Mouse (Mus musculus): ENCODE results near the gene Usp36. TPM values are rescaled to one million over a fixed set of nuclear protein-coding genes. Genes with fewer than 3 reads are reported as not detected.
A peak's percentile ranks its signal among the peaks of the same experiment; 100 is the strongest.

The Usp36 gene
- 15.8 and 20.2 TPM in 2 replicates for polyA plus RNA-seq (2015; fragmentation: Nextera tagmentation; extraction: Ambion mirVana)

DNA sequence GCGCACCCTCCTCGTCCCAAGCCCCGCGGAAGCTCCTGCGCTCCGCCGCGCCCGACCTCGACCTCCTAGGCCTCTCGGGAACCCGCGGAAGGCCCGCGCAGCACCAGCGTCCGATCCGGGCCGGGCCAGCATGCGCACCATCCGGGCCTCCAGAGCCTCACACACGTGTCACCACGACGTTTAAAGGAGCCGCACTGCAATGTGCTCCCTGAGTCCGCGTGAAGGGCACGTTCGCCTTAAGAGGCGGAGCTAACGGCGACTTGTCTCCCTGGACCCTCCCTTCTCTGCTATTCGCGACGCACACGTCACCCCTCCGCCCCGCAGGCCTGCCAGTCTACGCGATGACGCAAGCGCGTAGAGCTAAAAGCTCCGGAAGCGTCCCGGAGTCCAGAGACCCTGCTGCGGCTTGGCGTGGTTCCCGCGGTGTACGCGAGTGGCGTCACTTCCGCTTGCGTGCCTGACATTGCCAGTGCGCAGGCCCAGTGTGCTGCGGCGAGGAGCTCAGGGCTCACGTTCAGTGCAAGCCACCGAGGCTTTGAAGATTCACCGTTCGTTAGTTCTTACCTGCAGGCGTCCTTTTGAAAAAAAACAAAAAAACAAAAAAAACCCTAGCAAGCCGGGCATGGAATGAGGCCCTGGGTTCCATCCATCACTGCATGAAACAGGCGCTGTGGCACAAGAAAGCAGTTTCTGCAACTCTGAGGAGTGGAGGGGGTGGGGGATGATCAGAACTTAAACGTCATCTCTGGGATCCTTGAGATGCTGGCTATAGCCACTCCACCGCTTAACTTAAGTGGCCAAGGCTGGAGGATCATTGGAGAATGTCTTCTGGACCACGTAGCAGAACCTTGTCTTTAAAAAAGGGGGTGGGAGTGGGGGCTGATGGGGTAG, at the start of gene Usp36:
Gene Usp36 (minus strand): TSS at position 246 of the 891 bp plus-strand sequence.
- H3K9ac ChIP-seq (replicated peaks; ENCODE audit: low read depth, low read length) = peak within 1 kb of the TSS; percentile 87
- under 1% methylated on average over 67 of the region's 68 CpGs for WGBS
- peak; percentile 99 for ATAC-seq

DNA sequence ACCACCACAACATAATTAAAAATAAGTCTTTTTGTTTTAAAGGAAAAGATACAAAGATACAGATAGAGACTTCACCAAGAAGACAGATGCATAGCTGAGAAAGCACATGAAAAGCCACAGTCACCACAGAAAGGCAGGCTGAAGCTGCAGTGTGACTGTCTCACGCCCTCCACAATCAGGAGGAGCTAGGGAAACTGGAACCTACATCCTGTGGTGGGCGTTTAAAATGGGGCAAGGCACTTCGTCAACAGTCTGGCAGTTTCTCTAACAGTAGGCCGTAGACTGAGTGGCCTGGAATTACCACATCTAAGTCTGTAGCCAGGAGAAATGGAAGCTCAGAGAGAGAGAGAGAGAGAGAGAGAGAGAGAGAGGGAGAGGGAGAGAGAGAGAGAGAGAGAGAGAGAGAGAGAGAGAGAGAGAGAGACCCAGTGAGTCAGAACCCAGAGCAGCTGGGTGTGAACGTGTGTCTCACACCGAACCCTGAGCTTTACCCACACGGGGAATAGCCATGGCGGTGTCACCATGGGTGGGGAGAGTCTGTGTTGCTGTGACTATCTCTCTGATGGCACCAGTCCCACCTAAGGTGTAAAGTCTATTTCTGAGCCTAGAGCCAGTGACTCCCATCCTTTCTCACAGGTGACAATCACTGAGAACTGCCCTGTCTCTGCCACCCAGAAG, 47.6 kb upstream of the Usp36 start:
- Histone ChIP-seq H3K9me3 (ENCODE audit: control insufficient read depth, low read length) (no peaks in the 10 kb centered on the region), H3K9ac (replicated peaks; ENCODE audit: low read depth, low read length) (no peak overlapping the region), H3K27ac (ENCODE audit: low read length) (no peak overlapping the region), H3K4me1 (replicated peaks; ENCODE audit: control insufficient read depth, insufficient read depth, low read length) (peaks cover 9% of the 10 kb centered on the region), H3K27me3 (replicated peaks; ENCODE audit: control insufficient read depth, insufficient read depth, low read length) (no peaks in the 10 kb centered on the region), H3K4me2 (ENCODE audit: low read length) (no peak overlapping the region), H3K36me3 (ENCODE audit: control insufficient read depth, insufficient read depth) (no peaks in the 10 kb centered on the region), H3K4me3 (replicated peaks; ENCODE audit: low read length) (no peak overlapping the region)
- ATAC-seq = no peak
- WGBS = 90% methylated on average over 8 of the region's 8 CpGs

More for the DNA sequence above, at the start of gene Usp36:
- H3K27ac ChIP-seq (ENCODE audit: low read length) = peak within 1 kb of the TSS; percentile 91
- peak within 1 kb of the TSS; percentile 77 for H3K4me3 ChIP-seq (replicated peaks; ENCODE audit: low read length)
- 0 out of 2 replicates have a peak, but pooled peaks cover 3% of the 10 kb centered on the region for H3K36me3 ChIP-seq (ENCODE audit: control insufficient read depth, insufficient read depth)
- H3K4me2 ChIP-seq (ENCODE audit: low read length) = peak within 1 kb of the TSS; percentile 98
- no peaks in the 10 kb centered on the region for H3K27me3 ChIP-seq (replicated peaks; ENCODE audit: control insufficient read depth, insufficient read depth, low read length)
- H3K4me1 ChIP-seq (replicated peaks; ENCODE audit: control insufficient read depth, insufficient read depth, low read length) = peaks cover 15% of the 10 kb centered on the region
- H3K9me3 ChIP-seq (ENCODE audit: control insufficient read depth, low read length) = no peaks in the 10 kb centered on the region

DNA sequence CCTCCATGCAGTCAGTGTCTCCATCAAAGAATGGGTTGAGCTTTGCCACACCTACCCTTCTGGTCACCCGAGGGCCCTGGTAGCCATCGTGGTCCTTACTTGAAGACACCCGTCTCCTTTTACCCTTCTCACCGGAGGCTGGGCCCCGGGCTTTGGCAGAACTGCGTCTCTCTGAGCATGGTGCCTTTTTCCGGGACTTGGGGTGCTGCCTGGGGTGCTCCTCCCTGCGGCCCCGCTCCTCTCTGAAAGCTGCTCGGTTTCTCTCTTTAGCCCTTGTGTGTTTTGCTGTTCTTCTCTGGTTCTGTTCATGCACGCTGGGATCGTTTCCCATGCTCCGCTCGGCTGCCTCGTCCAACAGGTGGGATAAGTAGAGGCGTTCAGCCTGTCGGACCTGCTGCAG, 43.4 kb upstream of the Usp36 start:
- 93% methylated on average over 17 of the region's 17 CpGs for WGBS
- no peaks in the 10 kb centered on the region for H3K36me3 ChIP-seq (ENCODE audit: control insufficient read depth, insufficient read depth)
- no peak overlapping the region for H3K4me3 ChIP-seq (replicated peaks; ENCODE audit: low read length)
- no peak overlapping the region for H3K9ac ChIP-seq (replicated peaks; ENCODE audit: low read depth, low read length)
- H3K27ac ChIP-seq (ENCODE audit: low read length) = no peak overlapping the region
- ATAC-seq = no peak
- H3K4me1 ChIP-seq (replicated peaks; ENCODE audit: control insufficient read depth, insufficient read depth, low read length) = peaks cover under 1% of the 10 kb centered on the region
- no peaks in the 10 kb centered on the region for H3K27me3 ChIP-seq (replicated peaks; ENCODE audit: control insufficient read depth, insufficient read depth, low read length)
- no peaks in the 10 kb centered on the region for H3K9me3 ChIP-seq (ENCODE audit: control insufficient read depth, low read length)
- H3K4me2 ChIP-seq (ENCODE audit: low read length) = no peak overlapping the region

DNA sequence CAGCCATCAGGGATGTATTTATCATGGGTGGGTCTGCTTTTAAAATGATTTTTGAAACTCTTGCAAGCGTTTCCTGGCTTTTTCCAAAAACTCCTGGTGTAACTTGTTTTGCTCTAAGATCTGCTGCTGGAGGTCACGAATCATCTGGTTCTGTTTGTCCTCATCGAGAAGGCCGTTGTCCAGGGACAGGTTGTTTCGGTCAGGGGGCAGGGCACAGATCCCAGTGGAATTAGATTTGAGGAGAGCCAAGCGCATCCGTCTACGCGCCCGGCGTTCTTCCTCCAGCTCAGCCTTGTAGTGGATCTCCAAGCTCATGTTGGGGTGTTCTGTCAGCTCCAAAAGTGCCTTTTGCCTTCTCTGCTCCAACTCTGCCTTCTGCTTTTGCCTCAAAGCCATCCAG, 42.3 kb upstream of the Usp36 start:
- Histone ChIP-seq H3K36me3 (ENCODE audit: control insufficient read depth, insufficient read depth) (no peaks in the 10 kb centered on the region), H3K9me3 (ENCODE audit: control insufficient read depth, low read length) (no peaks in the 10 kb centered on the region), H3K4me1 (replicated peaks; ENCODE audit: control insufficient read depth, insufficient read depth, low read length) (peaks cover 11% of the 10 kb centered on the region), H3K4me3 (replicated peaks; ENCODE audit: low read length) (no peak overlapping the region), H3K27ac (ENCODE audit: low read length) (no peak overlapping the region), H3K4me2 (ENCODE audit: low read length) (no peak overlapping the region), H3K27me3 (replicated peaks; ENCODE audit: control insufficient read depth, insufficient read depth, low read length) (no peaks in the 10 kb centered on the region), H3K9ac (replicated peaks; ENCODE audit: low read depth, low read length) (no peak overlapping the region)
- WGBS = 94% methylated on average over 11 of the region's 11 CpGs
- ATAC-seq = no peak

DNA sequence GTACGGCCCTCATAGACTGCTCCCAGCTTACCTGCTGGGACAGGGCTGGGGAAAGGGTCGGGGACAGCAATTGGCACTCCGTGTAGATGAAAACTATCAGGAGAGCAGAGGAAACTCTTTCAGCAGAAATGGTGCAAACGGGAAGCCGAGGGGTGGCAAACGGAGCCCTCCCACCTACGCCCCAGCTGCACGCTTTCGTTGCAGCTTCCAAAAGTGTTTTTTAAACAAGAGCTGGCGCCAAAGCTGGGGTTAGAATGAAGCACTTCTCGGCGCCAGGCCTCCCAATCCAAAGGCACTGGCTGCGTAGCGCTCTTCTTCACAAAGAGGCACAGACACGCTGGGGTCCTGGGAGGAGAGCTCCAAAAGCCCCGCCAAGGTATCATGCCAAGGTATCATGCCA, 40.7 kb upstream of the Usp36 start:
- Histone ChIP-seq H3K4me1 (replicated peaks; ENCODE audit: control insufficient read depth, insufficient read depth, low read length) (peaks cover 25% of the 10 kb centered on the region), H3K27me3 (replicated peaks; ENCODE audit: control insufficient read depth, insufficient read depth, low read length) (no peaks in the 10 kb centered on the region), H3K36me3 (ENCODE audit: control insufficient read depth, insufficient read depth) (no peaks in the 10 kb centered on the region), H3K9ac (replicated peaks; ENCODE audit: low read depth, low read length) (no peak overlapping the region), H3K27ac (ENCODE audit: low read length) (no peak overlapping the region), H3K4me3 (replicated peaks; ENCODE audit: low read length) (no peak overlapping the region), H3K4me2 (ENCODE audit: low read length) (no peak overlapping the region), H3K9me3 (ENCODE audit: control insufficient read depth, low read length) (no peaks in the 10 kb centered on the region)
- WGBS = 91% methylated on average over 16 of the region's 16 CpGs
- ATAC-seq = no peak

DNA sequence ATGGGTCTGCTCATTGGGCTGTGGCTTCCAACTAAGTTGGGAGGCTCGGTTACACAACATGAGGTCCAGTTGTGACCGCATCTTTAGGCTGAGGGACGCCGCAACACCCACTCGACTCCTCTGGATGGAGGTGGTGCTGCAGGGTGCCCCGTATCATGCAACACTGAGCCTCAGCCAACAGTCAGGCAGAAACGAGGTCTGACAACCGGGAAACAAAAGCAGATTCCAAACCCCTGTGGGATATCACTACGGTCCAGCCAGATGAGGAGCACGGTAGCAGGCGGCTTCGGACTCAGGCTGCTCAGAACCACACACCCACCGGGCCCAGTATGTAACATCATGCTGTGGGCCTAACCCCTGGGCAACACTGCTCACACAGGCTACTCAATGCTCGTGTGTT, 40.3 kb upstream of the Usp36 start:
- Histone ChIP-seq H3K4me1 (replicated peaks; ENCODE audit: control insufficient read depth, insufficient read depth, low read length) (peaks cover 25% of the 10 kb centered on the region), H3K9ac (replicated peaks; ENCODE audit: low read depth, low read length) (no peak overlapping the region), H3K9me3 (ENCODE audit: control insufficient read depth, low read length) (no peaks in the 10 kb centered on the region), H3K4me2 (ENCODE audit: low read length) (no peak overlapping the region), H3K4me3 (replicated peaks; ENCODE audit: low read length) (no peak overlapping the region), H3K27me3 (replicated peaks; ENCODE audit: control insufficient read depth, insufficient read depth, low read length) (no peaks in the 10 kb centered on the region), H3K27ac (ENCODE audit: low read length) (no peak overlapping the region), H3K36me3 (ENCODE audit: control insufficient read depth, insufficient read depth) (no peaks in the 10 kb centered on the region)
- 92% methylated on average over 14 of the region's 14 CpGs for WGBS
- ATAC-seq = no peak

DNA sequence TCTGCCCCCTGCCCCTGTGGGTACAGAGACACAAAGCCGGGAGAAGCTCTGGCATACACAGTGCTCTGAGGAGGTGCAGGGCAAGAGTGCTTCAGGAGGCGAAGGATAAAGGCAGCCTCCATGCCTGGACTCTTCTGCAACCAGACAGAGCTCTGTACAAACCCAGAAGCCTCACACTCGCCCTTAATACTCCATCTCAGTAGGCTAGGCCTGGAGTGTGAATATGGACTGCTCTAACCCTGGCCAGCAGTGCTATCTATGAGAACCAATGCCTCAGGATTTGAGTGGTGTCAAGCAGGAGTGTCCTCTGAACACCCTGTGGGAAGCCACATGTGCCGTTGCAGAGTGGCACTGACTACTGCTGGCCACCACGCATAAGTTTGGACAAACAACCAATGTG, 38.9 kb upstream of the Usp36 start:
- Histone ChIP-seq H3K4me3 (replicated peaks; ENCODE audit: low read length) (no peak overlapping the region), H3K36me3 (ENCODE audit: control insufficient read depth, insufficient read depth) (no peaks in the 10 kb centered on the region), H3K27ac (ENCODE audit: low read length) (no peak overlapping the region), H3K4me1 (replicated peaks; ENCODE audit: control insufficient read depth, insufficient read depth, low read length) (peaks cover 25% of the 10 kb centered on the region), H3K4me2 (ENCODE audit: low read length) (no peak overlapping the region), H3K9ac (replicated peaks; ENCODE audit: low read depth, low read length) (no peak overlapping the region), H3K9me3 (ENCODE audit: control insufficient read depth, low read length) (no peaks in the 10 kb centered on the region), H3K27me3 (replicated peaks; ENCODE audit: control insufficient read depth, insufficient read depth, low read length) (no peaks in the 10 kb centered on the region)
- no peak for ATAC-seq
- WGBS = 92% methylated on average over 5 of the region's 5 CpGs

DNA sequence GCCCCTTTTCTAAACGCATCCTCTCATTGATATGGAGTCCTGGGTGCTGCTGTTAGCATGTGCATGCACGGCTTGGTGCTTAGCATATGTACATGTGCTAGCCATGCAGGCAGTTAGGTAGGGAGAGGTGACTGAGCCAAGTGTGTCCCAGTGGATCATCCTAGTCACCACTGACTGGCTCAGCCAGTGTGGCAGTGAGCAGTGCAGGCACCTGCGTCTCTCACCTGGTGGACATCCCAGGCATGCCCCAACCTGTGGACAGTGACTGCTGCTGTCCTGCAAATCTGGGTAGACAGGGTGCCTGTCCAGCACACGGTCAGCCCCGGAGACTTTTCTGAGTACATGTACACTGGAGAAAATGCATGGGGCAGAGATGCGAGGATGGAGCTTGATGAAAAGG, 38.5 kb upstream of the Usp36 start:
- Histone ChIP-seq H3K4me2 (ENCODE audit: low read length) (no peak overlapping the region), H3K27me3 (replicated peaks; ENCODE audit: control insufficient read depth, insufficient read depth, low read length) (no peaks in the 10 kb centered on the region), H3K9me3 (ENCODE audit: control insufficient read depth, low read length) (no peaks in the 10 kb centered on the region), H3K36me3 (ENCODE audit: control insufficient read depth, insufficient read depth) (no peaks in the 10 kb centered on the region), H3K4me1 (replicated peaks; ENCODE audit: control insufficient read depth, insufficient read depth, low read length) (peaks cover 25% of the 10 kb centered on the region), H3K4me3 (replicated peaks; ENCODE audit: low read length) (no peak overlapping the region), H3K9ac (replicated peaks; ENCODE audit: low read depth, low read length) (no peak overlapping the region), H3K27ac (ENCODE audit: low read length) (peak overlapping the region; percentile 91)
- 94% methylated on average over 6 of the region's 6 CpGs for WGBS
- ATAC-seq = no peak

All from forebrain, embryonic 16.5 days (tissue).